Mouse (Mus musculus) left cerebral cortex, postnatal 36 days (tissue): Measurements from ENCODE around the gene Slc25a20. TPM values are rescaled to one million over a fixed set of nuclear protein-coding genes. Genes with fewer than 3 reads are reported as not detected.

ENCODE experiments used
- DNase-seq, 2 experiments: peaks; one replicate each; pipeline ENCODE4 v3.0.0; 2021 to 2022; ENCODE audit warnings: low spot score in 2 of 2, mixed read lengths in 1 of 2
- intact Hi-C: fragments of 180-260 bp; cut with DNase I; formaldehyde crosslinking; loops from one replicate; pipeline ENCODE4 v1.15.1; 2025
- microRNA-seq: library from miRNA; unstranded; fragments of <30 nt; microRNA quantifications from one replicate; pipeline ENCODE4 v1.2.0, GENCODE M21; 2022
- total RNA-seq, 2 experiments: library from RNA; stranded (reverse); gene quantifications; 2 replicates each; pipeline ENCODE4 v1.2.3; 2021

The Slc25a20 gene
- total RNA-seq, 2 experiments from 2014 or later = 11.8 to 14.1 TPM

- no peak for DNase-seq
- intact Hi-C loops = no loop called here
These were observed 61.9 kb downstream of the Slc25a20 start for GRCm38 (mm10) chr9:108723751-108724150.

GRCm38 (mm10) chr9:108726116-108726515 is 64.2 kb downstream of the Slc25a20 start:
- intact Hi-C loops = loop anchor here (5.0 kb wide), 1 partner anchor 34 kb away; no protein-coding TSS in a partner anchor
- DNase-seq = no peak

GRCm38 (mm10) chr9:108729050-108729449 is 67.2 kb downstream of the Slc25a20 start:
- DNase-seq = no peak
- intact Hi-C loops = loop anchor here (5.0 kb wide), 1 partner anchor 37 kb away; no protein-coding TSS in a partner anchor

GRCm38 (mm10) chr9:108732462-108732861 is 70.6 kb downstream of the Slc25a20 start:
- no peak for DNase-seq
- intact Hi-C loops = no loop called here

Small RNAs within 50 kb of the gene (microRNA-seq; reads per million reads assigned to microRNA genes)
- gene Gm26298 = not detected

Other genes starting within 250 kb of the Slc25a20 start
- under 1 TPM; 0.14 to 0.15 TPM for gene Ccdc36, start 233.6 kb upstream of the Slc25a20 start, total RNA-seq
- gene BC048562, start 225.6 kb upstream of the Slc25a20 start, total RNA-seq = not detected
- 10 to 100 TPM; 36.1 to 41.5 TPM for gene Ccdc71, start 201.6 kb upstream of the Slc25a20 start, total RNA-seq
- gene Klhdc8b, start 200.5 kb upstream of the Slc25a20 start, total RNA-seq = 10 to 100 TPM; 31.1 to 33.9 TPM
- 10 to 100 TPM; 22.8 to 43.1 TPM for gene Lamb2, start 182.4 kb upstream of the Slc25a20 start, total RNA-seq
- gene Usp19, start 171.5 kb upstream of the Slc25a20 start, total RNA-seq = 100 to 1,000 TPM; 124 to 154 TPM
- gene Qars, start 154.4 kb upstream of the Slc25a20 start, total RNA-seq = 10 to 100 TPM; 73.6 to 76.9 TPM
- 100 to 1,000 TPM; 135 to 149 TPM for gene Qrich1, start 145.3 kb upstream of the Slc25a20 start, total RNA-seq
- 10 to 100 TPM; 47.7 to 47.9 TPM for gene Impdh2, start 101.8 kb upstream of the Slc25a20 start, total RNA-seq
- gene Ndufaf3, start 94.7 kb upstream of the Slc25a20 start, total RNA-seq = 10 to 100 TPM; 62.8 to 70.1 TPM
- gene Dalrd3, start 92.2 kb upstream of the Slc25a20 start, total RNA-seq = 10 to 100 TPM; 70.1 to 99.4 TPM
- gene Wdr6, start 83.3 kb upstream of the Slc25a20 start, total RNA-seq = 100 to 1,000 TPM; 112 to 118 TPM
- 10 to 100 TPM; 87.0 to 93.7 TPM for gene P4htm, start 64.4 kb upstream of the Slc25a20 start, total RNA-seq
- gene Arih2, start 12.7 kb upstream of the Slc25a20 start, total RNA-seq = 10 to 100 TPM; 49.5 to 53.5 TPM
- 10 to 100 TPM; 45.8 to 49.2 TPM for gene Prkar2a, start 27.2 kb downstream of the Slc25a20 start, total RNA-seq
- gene Ip6k2, start 121.7 kb downstream of the Slc25a20 start, total RNA-seq = 100 to 1,000 TPM; 155 to 158 TPM
- gene Nckipsd, start 146.3 kb downstream of the Slc25a20 start, total RNA-seq = 10 to 100 TPM; 56.0 to 60.6 TPM
- gene Celsr3, start 164.2 kb downstream of the Slc25a20 start, total RNA-seq = 10 to 100 TPM; 43.4 to 74.0 TPM
- gene Slc26a6, start 191.2 kb downstream of the Slc25a20 start, total RNA-seq = 10 to 100 TPM; 18.1 to 24.3 TPM